Mouse (Mus musculus) 3T3-L1 (cell line): ENCODE results near the gene Pla2g4c.
"Not testable (repeated sequence)": the region's sequence is repeated elsewhere in the genome, so short reads cannot be mapped to it uniquely, and the experiment has no call there.

ENCODE experiments used
- DNase-seq: peaks from one replicate; pipeline ENCODE4 v3.0.0-alpha.2; 2015; ENCODE audit warnings: low read depth, low spot score

Pla2g4c gene

GRCm38 (mm10) chr7:13324316-13324715 is at the start of gene Pla2g4c:
Gene Pla2g4c (plus strand): TSS chr7:13324655.
- DNase-seq = no peak

DNA sequence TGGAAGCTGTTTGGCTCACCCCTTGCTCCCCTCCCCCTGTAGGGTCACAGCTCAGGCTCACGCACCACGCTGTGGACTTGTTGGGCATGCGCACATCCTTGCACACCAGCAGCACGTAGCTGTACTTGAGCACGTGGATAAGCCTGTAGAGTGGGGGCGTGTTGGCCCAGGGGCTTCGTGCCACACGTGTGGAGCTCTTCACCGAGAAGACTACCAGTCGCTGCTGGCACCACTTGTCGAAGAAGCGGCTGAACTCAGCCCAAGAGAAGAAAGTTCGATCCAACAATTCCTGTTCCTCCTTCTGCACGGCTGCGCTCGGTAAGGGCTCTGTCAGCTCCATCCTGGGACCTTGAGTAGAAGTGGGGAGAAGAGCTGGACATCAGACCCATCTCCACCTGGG is 47.4 kb upstream of the Pla2g4c start, which contains the start of gene Lig1:
Lig1 (plus strand) TSS at position 203 of the 400 bp plus-strand sequence.
- DNase-seq = no peak

GRCm38 (mm10) chr7:13277833-13278232 is 46.6 kb upstream of the Pla2g4c start:
- peak; percentile 26 for DNase-seq

GRCm38 (mm10) chr7:13278308-13278891 is 46.1 kb upstream of the Pla2g4c start, which contains the start of gene Zswim9:
Gene Zswim9 (minus strand): TSS chr7:13278721.
- peak; percentile 86 for DNase-seq

- DNase-seq = not testable (repeated sequence)
Observed at GRCm38 (mm10) chr7:13278957-13279356, 45.5 kb upstream of the Pla2g4c start.

DNA sequence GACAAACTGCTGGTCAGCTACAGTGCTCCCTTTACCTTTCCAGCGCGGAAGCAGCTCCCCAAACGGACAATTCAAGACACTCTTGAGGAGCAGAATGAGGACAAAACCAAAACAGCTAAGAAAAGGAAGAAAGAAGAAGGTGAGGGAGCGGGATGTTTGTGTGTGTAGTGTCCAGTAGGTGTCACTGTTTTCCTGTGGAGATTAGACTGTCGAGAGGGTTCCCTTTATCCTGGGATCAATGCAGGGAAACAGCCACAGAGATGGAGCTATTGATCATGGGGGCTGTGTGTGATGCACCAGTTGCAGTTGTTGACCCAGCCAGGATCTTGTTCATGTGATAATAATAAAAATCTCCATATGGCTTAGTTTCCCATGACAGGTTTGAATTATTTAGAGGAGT is 35.8 kb upstream of the Pla2g4c start:
- peak; percentile 54 for DNase-seq

- DNase-seq = peak; percentile 54
Observed at GRCm38 (mm10) chr7:13290041-13290675, 34.3 kb upstream of the Pla2g4c start.

GRCm38 (mm10) chr7:13291370-13291769 is 33.1 kb upstream of the Pla2g4c start:
- peak; percentile 71 for DNase-seq

DNA sequence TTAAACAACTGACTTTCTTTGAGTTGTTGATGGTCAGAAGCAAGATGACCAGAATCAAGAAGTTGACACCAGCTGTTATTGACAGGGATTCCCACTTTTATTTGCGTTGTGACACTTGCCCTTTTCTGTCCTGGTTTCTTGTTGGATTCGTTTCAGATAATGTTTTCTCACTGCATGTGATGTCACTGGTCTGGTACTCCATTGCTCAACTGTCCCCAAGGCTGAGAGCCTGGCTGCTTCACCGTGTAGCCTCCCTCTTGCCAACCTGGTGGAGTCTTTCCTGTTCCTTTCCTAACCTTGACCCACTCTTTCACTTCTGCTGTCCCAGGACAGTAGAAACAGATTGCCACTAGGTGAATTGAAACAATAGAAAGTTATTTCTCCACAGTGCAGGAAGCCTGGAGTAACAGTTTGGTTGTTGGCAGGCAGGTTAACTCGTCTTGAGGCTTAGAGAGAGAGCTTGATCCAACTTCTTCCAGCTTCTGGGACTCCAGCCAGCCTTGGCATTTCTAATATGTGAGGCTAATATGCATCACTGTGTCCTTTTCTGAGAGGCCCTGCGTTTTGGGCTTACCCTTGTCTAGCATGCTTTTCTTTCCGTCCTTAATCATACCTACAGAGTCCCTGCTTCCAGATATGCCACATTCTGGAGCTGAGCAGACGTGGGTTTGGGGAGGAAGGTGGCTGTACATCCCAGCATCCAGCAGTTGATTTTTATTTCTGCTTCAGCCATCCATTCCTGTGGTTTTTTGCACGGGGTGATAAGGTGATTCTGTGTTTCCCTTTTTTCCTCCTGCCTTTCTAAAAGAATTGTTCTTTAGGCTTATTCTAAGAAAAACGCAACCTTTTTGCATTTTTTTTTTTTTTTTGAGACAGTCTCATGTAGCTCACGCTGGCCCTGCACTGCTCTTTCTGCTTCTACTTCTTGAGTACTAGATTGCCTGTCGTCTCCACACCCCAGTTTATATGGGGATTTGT is 30.3 kb upstream of the Pla2g4c start:
- peak; percentile 39 for DNase-seq

GRCm38 (mm10) chr7:13295256-13295655 is 29.2 kb upstream of the Pla2g4c start:
- no peak for DNase-seq

- no peak for DNase-seq
Observed at GRCm38 (mm10) chr7:13297636-13298035, 26.8 kb upstream of the Pla2g4c start.

GRCm38 (mm10) chr7:13298821-13299220 is 25.6 kb upstream of the Pla2g4c start:
- no peak for DNase-seq

DNA sequence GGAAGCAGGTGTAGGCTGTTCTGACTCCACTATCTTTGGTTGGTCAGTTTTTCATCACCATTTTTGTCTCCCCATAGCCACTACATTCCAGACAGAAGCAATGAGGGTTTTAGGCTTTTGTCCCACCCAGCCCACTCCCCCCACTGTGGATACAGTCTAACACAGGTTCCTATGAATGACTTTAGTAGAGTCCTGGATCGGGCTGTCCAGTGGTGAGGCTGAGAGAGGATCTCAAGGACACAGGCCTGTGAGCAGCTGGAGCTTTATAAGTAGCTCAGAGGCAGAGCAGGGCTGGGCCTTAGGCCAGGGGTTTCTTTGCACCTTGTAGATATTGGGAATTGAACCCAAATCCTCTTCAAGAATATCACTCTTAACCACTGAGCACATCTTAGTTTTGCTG is 22.8 kb upstream of the Pla2g4c start:
- DNase-seq = no peak

DNA sequence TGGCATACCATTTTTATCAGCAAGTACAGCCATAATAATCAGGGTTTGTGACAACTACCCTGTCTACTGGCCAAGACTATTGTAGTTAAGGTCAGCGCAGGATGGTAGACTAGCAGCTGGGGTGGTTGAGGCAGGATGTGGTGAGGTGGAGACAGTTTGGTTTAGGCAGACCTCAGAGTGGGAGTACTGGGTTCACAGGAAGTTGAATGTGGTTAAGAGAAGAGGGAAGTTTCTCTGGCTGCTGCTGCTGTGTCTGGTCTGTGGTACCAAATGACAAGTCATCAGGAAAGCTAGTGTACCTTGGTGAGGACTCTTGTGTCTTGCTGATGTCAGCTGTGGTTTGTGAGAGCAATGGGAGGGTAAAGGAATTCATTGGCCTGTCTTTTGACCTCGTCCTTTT is 21.7 kb upstream of the Pla2g4c start:
- DNase-seq = no peak

DNA sequence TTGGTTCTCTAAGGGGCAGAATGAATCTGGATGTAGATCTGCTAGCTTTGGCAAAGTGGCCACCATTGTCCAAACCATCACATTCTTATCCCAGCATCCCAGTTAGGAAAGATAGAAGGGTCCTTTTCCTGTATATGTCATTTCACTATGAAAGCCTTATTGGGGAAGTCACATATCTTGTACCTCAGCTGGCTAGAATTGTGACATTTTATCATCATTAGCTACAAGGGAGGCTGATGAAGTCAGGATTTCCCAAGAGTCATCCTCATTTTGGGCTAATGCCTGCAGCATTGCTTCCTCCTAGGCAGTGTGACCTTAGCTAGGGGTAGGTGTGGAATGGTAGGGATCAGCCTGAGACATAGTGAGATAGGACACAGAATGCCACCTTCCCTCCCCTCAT is 21.1 kb upstream of the Pla2g4c start:
- no peak for DNase-seq

DNA sequence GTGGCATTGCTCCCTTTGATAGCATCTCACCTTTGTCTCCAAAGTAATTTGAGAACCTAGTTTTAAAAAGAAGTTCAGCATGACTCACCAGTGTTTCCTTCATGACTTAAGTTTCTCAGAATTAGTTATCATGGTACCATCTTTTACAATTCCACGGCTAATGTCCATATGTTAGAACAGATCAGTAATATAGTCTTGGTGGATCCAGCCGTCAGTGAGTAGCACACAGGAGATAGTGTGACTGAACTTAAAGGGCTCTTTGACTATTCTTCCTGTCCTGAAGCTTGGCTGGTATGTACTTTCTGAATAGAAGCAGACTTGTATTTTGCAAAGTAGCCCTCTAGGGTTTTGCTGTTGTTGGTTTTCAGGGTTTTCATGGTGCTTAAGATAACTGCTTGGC is 15.0 kb upstream of the Pla2g4c start:
- no peak for DNase-seq

GRCm38 (mm10) chr7:13310493-13311199 is 13.8 kb upstream of the Pla2g4c start:
- DNase-seq = no peak

- DNase-seq = no peak
Observed at GRCm38 (mm10) chr7:13311401-13311800, 13.1 kb upstream of the Pla2g4c start.

- DNase-seq = no peak
Observed at GRCm38 (mm10) chr7:13314095-13314597, 10.3 kb upstream of the Pla2g4c start.

GRCm38 (mm10) chr7:13321424-13321823 is 3.0 kb upstream of the Pla2g4c start:
- no peak for DNase-seq

GRCm38 (mm10) chr7:13330575-13330974 is 6.1 kb downstream of the Pla2g4c start:
- no peak for DNase-seq
